In genomic region chr10:17299600-17299999, GRCm38 (mm10) we compare ENCODE assay signal across 12 mouse cellular contexts.
DNase-seq lines count a peak whose midpoint lies in the region; ATAC-seq and TF ChIP-seq lines count a peak whose summit lies in the region.
"Had no signal": no experiment of that assay in that cellular context is flagged by ENCODE, and none has a peak within 500 bp of the region (broad histone marks: within the 10 kb centered on the region; RNA-seq: fewer than 3 reads in every experiment).

No protein-coding gene starts in this region.

- H3K4me1 ChIP-seq in intestine, postnatal 0 days (replicated peaks; ENCODE audit: control insufficient read depth, insufficient read depth, low read length) = 0 out of 2 replicates have a peak, but pooled peaks cover 6% of the 10 kb centered on the region
- H3K4me1 ChIP-seq: embryonic facial prominence, embryonic 15.5 days; liver, embryonic 15.5 days had no signal

- H3K9ac ChIP-seq in intestine, postnatal 0 days (ENCODE audit: low read depth, low read length) = no peak overlapping the region
- H3K9ac ChIP-seq: embryonic facial prominence, embryonic 15.5 days; liver, embryonic 15.5 days had no signal

- H3K27me3 ChIP-seq in intestine, postnatal 0 days (replicated peaks; ENCODE audit: control insufficient read depth, insufficient read depth, low read length) = no peaks in the 10 kb centered on the region
- H3K27me3 ChIP-seq: embryonic facial prominence, embryonic 15.5 days; liver, embryonic 15.5 days had no signal

- H3K9me3 ChIP-seq in intestine, postnatal 0 days (ENCODE audit: control insufficient read depth) = no peaks in the 10 kb centered on the region
- H3K9me3 ChIP-seq: embryonic facial prominence, embryonic 15.5 days; liver, embryonic 15.5 days had no signal

- H3K27ac ChIP-seq in intestine, postnatal 0 days (ENCODE audit: low read depth, low read length) = no peak overlapping the region
- H3K27ac ChIP-seq: embryonic facial prominence, embryonic 15.5 days; liver, embryonic 15.5 days had no signal

- no peak for ATAC-seq in intestine, postnatal 0 days

- H3K4me2 ChIP-seq in intestine, postnatal 0 days (replicated peaks; ENCODE audit: low read depth) = peak overlapping the region; percentile 24
- H3K4me2 ChIP-seq: embryonic facial prominence, embryonic 15.5 days; liver, embryonic 15.5 days had no signal

- WGBS in intestine, postnatal 0 days = 15% methylated on average over 6 of the region's 6 CpGs

- DNase-seq in gastrocnemius, adult 18-20 months (ENCODE audit: low spot score) = peak; percentile 40
- no peak for DNase-seq in gastrocnemius, postnatal 4 days (ENCODE audit: low spot score in 2 of 2)
- peak; percentile 30 to 43 for DNase-seq in heart, adult 9 months (ENCODE audit: low spot score in 2 of 2)
- DNase-seq in kidney, postnatal 4 days = peak; percentile 44 to 58
- DNase-seq in cerebellum, postnatal 4 days (ENCODE audit: low spot score in 2 of 2) = no peak
- DNase-seq in right cerebral cortex, postnatal 14 days = no peak
- no peak for DNase-seq in layer of hippocampus, adult 11-12 months (ENCODE audit: low spot score)
- DNase-seq: adrenal gland, postnatal 10 days; cerebellum, adult 8-10 months had no signal

- H3K36me3 ChIP-seq in intestine, postnatal 0 days (ENCODE audit: control insufficient read depth, insufficient read depth) = no peaks in the 10 kb centered on the region
- H3K36me3 ChIP-seq: embryonic facial prominence, embryonic 15.5 days; liver, embryonic 15.5 days had no signal

- H3K4me3 ChIP-seq in intestine, postnatal 0 days (ENCODE audit: low read depth, low read length) = no peak overlapping the region
- H3K4me3 ChIP-seq: embryonic facial prominence, embryonic 15.5 days; liver, embryonic 15.5 days had no signal

- no peak for TF ChIP-seq CTCF in intestine, postnatal 0 days (IDR thresholded peaks at IDR 0.05; ENCODE audit: low read depth)

Comparison
In these comparisons a context has a peak if more than half of its experiments do, and no peak if none do; other contexts are left out.
1. DNase-seq: peak in gastrocnemius, adult 18-20 months (single experiment), heart, adult 9 months (2 of 2) and kidney, postnatal 4 days (2 of 2); none in gastrocnemius, postnatal 4 days (0 of 2), cerebellum, postnatal 4 days (0 of 2), right cerebral cortex, postnatal 14 days (single experiment) and layer of hippocampus, adult 11-12 months (single experiment).